Mouse (Mus musculus) testis, adult 2 months (tissue): ENCODE measurements around the gene Nt5c3b. TPM values are rescaled to one million over a fixed set of nuclear protein-coding genes. Genes with fewer than 3 reads are reported as not detected.

Experiments used
- H3K27ac ChIP-seq: fragments of 200-500 bp; 2 replicates; pipeline ENCODE4 v1.5.1; 2012; ENCODE audit warnings: low read depth, low read length; ENCODE audit not compliant: control insufficient read depth, insufficient read depth
- H3K27me3 ChIP-seq: fragments of 200-500 bp; 2 replicates; pipeline ENCODE4 v1.6.1; 2012; ENCODE audit warnings: mild to moderate bottlenecking, low read length, moderate library complexity; ENCODE audit not compliant: control insufficient read depth, insufficient read depth
- H3K36me3 ChIP-seq: fragments of 200-500 bp; 2 replicates; pipeline ENCODE4 v1.6.1; 2012; ENCODE audit warnings: mild to moderate bottlenecking, low read length; ENCODE audit not compliant: control insufficient read depth, insufficient read depth
- H3K4me1 ChIP-seq: fragments of 200-500 bp; 2 replicates; pipeline ENCODE4 v1.6.1; 2012; ENCODE audit warnings: low read length; ENCODE audit not compliant: control insufficient read depth, insufficient read depth
- H3K4me3 ChIP-seq: fragments of 200-500 bp; 2 replicates; pipeline ENCODE4 v1.5.1; 2012; ENCODE audit warnings: low read depth, mild to moderate bottlenecking, low read length, moderate library complexity, mixed read lengths; ENCODE audit not compliant: control insufficient read depth
- CTCF ChIP-seq: fragments of 200-500 bp; IDR thresholded peaks from 2 replicates; pipeline ENCODE4 v1.5.1; 2012; ENCODE audit warnings: low read depth, mild to moderate bottlenecking, inconsistent platforms, low read length, moderate library complexity; ENCODE audit not compliant: control insufficient read depth, insufficient read depth, insufficient replicate concordance
- POLR2A ChIP-seq: fragments of 200-500 bp; IDR thresholded peaks from 2 replicates; pipeline ENCODE4 v1.6.1; 2012; ENCODE audit warnings: low read depth, mild to moderate bottlenecking, inconsistent platforms, low read length, moderate library complexity; ENCODE audit not compliant: control insufficient read depth
- polyA plus RNA-seq: library from polyadenylated mRNA; depleted of rRNA; stranded (reverse); fragments of >200 nt; gene quantifications from 2 replicates; pipeline ENCODE4 v1.2.3, GENCODE M21; 2012

The Nt5c3b gene
- polyA plus RNA-seq, 1 experiment = 152 TPM

DNA sequence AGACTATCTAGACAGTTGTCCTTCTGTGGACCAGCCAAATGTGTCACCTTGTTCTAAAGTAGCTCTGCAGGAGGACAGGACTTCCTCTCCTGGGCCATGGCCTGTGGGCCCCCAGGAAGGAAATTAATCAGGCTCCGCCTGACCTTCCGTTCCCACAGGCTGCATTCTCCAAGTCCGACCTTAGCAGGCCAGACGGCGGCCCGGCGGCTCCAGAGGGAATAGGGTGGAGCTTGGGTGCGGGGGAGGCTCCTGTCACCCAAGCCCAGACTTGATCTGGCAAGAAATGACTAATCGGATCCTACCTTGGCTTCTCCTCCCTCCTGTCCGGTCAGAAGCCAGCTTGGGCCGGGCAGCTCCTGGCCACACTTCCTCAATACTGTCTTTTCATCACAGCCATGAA lies 46.4 kb downstream of the Nt5c3b start:
- no peaks in the 10 kb centered on the region for H3K36me3 ChIP-seq
- H3K4me3 ChIP-seq = peak overlapping the region; percentile 90
- H3K27me3 ChIP-seq = no peaks in the 10 kb centered on the region
- H3K4me1 ChIP-seq = peaks cover 10% of the 10 kb centered on the region
- TF ChIP-seq CTCF (no peak), POLR2A (no peak)
- H3K27ac ChIP-seq = no peak overlapping the region

DNA sequence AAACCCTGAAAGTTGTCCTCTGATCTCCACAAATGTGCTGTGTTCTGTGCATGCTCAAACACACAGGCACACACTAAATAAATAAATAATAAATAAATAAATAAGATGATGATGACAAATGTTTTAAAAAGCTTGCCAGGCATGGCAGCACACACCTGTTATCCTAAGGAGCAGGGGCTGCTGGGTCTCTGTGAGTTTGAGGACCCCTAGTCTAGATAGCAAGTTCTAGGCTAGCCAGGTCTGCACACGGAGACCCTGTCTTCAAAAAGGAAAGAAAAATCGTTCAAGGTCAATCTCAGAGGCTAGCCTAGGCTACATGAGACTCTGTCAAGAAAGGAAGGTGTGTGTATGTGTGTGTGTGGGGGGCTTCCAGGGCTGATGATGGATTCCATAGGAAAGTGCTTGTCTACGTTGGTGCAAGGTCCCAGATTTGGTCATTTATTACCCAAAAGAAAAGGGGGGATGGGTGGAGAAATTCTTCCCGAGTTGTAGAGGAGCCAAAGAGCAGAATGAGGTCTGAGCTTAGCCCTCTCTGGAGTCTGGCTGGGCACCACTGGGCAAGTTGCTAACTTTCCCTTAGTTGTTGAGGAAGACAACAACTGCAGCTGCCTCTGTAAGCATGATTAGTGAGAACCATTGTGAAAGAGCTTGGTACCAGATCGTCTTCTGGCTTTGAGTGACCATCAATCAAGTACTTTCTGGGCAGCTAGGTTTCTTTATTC lies 47.1 kb downstream of the Nt5c3b start:
- Histone ChIP-seq H3K27ac (no peak overlapping the region), H3K4me3 (no peak overlapping the region), H3K4me1 (peaks cover 10% of the 10 kb centered on the region), H3K27me3 (no peaks in the 10 kb centered on the region), H3K36me3 (no peaks in the 10 kb centered on the region)
- TF ChIP-seq POLR2A = no peak
- no peak for TF ChIP-seq CTCF

DNA sequence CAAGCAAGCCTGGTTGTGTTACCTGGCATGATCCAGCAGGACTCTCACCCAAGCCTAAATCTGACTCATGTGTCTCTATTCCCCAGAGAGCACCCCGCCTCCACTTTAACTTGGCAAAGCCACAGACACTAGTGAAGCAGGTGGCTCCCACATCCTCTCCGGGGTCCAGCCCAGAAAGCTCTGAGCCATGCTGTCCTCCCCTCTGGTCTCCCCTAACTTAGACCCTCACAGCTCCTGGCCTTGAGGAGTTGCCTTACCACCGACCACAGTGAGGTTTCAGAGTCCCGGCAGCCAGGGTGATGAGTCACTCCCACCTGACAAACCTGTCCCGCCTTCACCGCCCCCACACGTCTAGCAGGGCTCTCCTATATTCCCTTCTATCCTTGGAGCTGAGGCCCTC lies 47.9 kb downstream of the Nt5c3b start:
- no peak for TF ChIP-seq CTCF
- no peak for TF ChIP-seq POLR2A
- Histone ChIP-seq H3K4me3 (no peak overlapping the region), H3K27ac (no peak overlapping the region), H3K4me1 (peaks cover 10% of the 10 kb centered on the region), H3K36me3 (no peaks in the 10 kb centered on the region), H3K27me3 (no peaks in the 10 kb centered on the region)

DNA sequence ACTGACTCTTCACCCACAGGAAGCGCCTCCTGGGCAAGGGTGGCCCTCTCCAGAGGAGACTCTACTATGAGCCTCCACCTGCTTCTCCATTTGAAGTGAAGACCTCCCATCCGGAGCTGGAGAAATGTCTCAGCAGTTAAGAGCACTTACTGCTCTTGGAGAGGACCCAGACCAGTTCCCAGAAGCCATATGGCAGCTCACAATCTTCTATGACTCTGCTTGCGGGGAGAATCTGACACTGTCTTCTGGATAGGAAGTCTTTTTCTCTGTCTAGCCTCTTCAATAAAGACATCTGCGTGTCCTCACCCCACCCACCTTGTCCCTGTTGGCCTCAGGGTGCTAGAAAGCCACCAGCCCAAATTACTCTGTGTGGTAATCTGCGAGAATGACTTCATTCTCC lies 48.6 kb downstream of the Nt5c3b start:
- Histone ChIP-seq H3K27ac (no peak overlapping the region), H3K27me3 (no peaks in the 10 kb centered on the region), H3K4me1 (peaks cover 14% of the 10 kb centered on the region), H3K4me3 (no peak overlapping the region), H3K36me3 (no peaks in the 10 kb centered on the region)
- TF ChIP-seq POLR2A = no peak
- no peak for TF ChIP-seq CTCF

DNA sequence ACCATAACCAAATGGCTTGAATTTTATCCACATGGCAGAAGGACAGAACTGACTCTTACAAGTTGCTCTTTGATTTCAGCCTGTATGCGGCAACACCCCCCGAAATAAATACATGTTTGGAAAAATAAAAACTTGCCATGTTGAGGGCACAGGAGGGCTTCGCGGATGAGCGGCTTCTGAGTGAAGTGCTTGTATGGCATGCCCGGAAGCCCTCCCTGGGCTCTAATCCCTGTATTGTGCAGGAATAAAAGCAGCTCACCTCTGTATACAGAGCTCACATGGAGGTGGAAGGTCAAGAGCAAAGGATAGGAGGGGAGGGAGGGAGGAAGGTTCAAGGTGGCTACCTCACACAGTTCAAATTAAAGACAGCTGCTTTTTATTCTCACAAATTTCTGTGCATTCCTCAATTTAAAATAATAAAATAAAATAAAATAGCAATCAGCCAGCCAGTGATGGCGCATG lies 49.7 kb downstream of the Nt5c3b start:
- H3K27ac ChIP-seq = no peak overlapping the region
- TF ChIP-seq POLR2A (no peak), CTCF (no peak)
- H3K4me3 ChIP-seq = no peak overlapping the region
- H3K4me1 ChIP-seq = peaks cover 15% of the 10 kb centered on the region
- H3K36me3 ChIP-seq = no peaks in the 10 kb centered on the region
- no peaks in the 10 kb centered on the region for H3K27me3 ChIP-seq

DNA sequence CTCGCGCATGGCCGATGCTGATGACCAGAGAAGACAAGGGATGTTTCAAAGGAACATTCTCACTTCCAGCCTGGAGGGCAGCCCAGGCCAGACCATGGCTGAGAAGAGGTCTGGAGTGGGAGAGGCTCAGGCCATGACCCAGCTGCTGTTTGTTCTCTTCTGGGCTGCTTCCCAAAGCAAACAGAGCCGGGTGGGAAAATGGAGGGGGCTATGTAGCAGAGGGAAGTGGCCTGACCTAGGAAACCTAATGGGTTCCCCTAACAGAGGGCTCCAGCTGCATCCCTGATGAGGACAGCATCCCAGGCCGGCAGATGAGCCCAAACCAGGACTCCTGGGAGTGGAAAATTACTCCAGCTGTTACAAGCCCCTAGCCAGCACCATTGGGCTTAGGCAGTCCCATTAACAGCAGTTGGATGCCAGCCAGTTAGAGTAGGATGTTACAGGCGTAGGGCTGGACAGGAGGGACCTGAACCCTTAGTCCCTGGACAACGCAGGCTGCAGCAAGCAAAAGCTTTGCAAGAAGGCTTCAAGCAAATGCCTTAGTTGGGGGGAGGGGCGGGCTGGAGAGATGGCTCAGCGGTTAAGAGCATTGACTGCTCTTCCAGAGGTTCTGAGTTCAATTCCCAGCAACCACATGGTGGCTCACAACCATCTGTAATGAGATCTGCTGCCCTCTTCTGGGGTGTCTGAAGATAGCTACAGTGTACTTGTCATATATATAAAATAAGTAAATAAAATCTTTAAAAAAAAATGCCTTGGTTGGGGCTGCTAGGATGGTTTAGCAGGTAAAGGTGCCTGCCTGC lies 50.3 kb downstream of the Nt5c3b start:
- TF ChIP-seq CTCF = no peak
- no peak for TF ChIP-seq POLR2A
- H3K27me3 ChIP-seq = no peaks in the 10 kb centered on the region
- H3K4me1 ChIP-seq = peaks cover 12% of the 10 kb centered on the region
- no peak overlapping the region for H3K4me3 ChIP-seq
- H3K36me3 ChIP-seq = no peaks in the 10 kb centered on the region
- H3K27ac ChIP-seq = no peak overlapping the region

DNA sequence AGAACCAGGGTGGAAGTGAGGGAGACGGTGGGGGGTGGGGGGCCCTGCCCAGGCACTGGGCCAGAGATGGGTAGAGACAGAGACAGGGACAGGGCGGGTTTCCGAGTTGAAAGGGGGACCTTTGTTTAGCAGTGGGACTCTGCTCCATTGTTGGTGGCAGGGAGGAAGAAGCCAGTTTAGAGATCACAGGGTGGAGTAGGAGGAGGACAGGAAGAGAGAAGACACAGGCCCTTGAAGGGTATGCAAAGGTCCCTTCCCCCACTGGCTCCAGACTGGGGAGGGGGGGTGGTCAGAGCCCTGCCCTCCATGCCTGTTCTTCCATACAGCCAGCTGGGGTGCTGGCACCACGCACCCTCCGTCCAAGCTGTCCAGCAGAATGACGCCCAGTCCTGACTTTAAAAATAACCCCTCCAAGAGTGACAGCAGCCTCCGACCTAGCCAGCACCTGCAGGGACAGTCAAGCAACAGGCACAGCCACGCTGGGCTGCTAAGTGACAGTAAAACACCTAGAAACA lies 51.6 kb downstream of the Nt5c3b start:
- peaks cover 12% of the 10 kb centered on the region for H3K4me1 ChIP-seq
- no peaks in the 10 kb centered on the region for H3K36me3 ChIP-seq
- H3K4me3 ChIP-seq = no peak overlapping the region
- no peak overlapping the region for H3K27ac ChIP-seq
- no peaks in the 10 kb centered on the region for H3K27me3 ChIP-seq
- no peak for TF ChIP-seq CTCF
- TF ChIP-seq POLR2A = no peak
